Mouse (Mus musculus) myocyte (in vitro differentiated cells): ENCODE results near the gene Vmn1r95. TPM values are rescaled to one million over a fixed set of nuclear protein-coding genes. Genes with fewer than 3 reads are reported as not detected.
"Not testable (repeated sequence)": the region's sequence is repeated elsewhere in the genome, so short reads cannot be mapped to it uniquely, and the experiment has no call there.

ENCODE experiments used
- H3K27me3 ChIP-seq: one replicate; pipeline ENCODE4 v1.6.1; 2011; ENCODE audit not compliant: control insufficient read depth, insufficient read depth, insufficient read length
- H3K36me3 ChIP-seq: one replicate; pipeline ENCODE4 v1.6.1; 2011; ENCODE audit not compliant: control insufficient read depth, insufficient read depth
- H3K4me2 ChIP-seq: one replicate; pipeline ENCODE4 v1.6.1; 2011; ENCODE audit warnings: low read depth, control low read depth
- H3K4me3 ChIP-seq: one replicate; pipeline ENCODE4 v1.5.1; 2011; ENCODE audit warnings: mild to moderate bottlenecking, control low read depth, moderate library complexity
- H3K79me2 ChIP-seq: one replicate; pipeline ENCODE4 v1.6.1; 2011; ENCODE audit not compliant: control insufficient read depth, insufficient read depth
- H3ac ChIP-seq: one replicate; pipeline ENCODE4 v1.6.1; 2011; ENCODE audit not compliant: control insufficient read depth, insufficient read length
- polyA plus RNA-seq: library from polyadenylated mRNA; unstranded; fragments of >200 nt; fragmentation: generic; extraction: Trizol; gene quantifications from one replicate; pipeline ENCODE4 v1.2.1, GENCODE M21; 2012; ENCODE audit warnings: missing spikeins

The Vmn1r95 gene
- polyA plus RNA-seq: not detected

DNA sequence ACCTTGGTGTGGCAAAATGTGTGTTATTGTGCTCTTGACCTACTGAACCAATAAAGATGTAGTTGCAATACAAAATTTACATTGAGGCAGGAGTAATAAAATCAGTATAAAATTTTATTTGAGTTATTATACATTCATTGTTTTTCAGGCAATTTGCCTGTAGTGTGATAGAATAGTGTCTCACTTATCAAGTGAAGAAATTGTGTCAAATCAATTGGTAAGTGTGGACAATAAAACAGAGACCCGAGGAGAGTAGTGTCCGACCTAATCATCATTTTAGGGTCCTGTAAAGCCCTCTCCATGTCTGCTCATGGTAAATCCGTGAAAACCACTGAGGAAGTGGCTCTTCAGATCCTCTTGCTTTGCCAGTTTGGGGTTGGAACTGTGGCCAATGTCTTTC, at the start of gene Vmn1r95:
TSS of gene Vmn1r95 (plus strand) at position 301 of the 400 bp plus-strand sequence.
- not testable (repeated sequence) for H3K4me3 ChIP-seq, H3K4me2 ChIP-seq, H3K27me3 ChIP-seq, H3K36me3 ChIP-seq, H3ac ChIP-seq, H3K79me2 ChIP-seq

DNA sequence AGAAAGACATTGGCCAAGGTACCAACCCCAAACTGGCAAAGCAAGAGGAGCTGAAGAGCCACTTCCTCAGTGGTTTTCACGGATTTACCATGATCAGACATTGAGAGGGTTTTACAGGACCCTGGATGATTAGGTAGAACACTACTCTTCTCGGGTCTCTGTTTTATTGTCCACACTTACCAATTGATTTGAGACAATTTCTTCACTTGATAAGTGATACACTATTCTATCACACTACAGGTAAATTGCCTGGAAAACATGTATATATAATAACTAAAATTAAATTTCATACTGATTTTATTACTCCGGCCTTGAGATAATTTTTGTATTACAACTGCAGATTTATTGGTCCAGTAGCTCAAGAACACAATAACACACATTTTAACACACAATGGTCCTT, 25.2 kb upstream of the Vmn1r95 start, which contains the start of gene Vmn1r94:
TSS of gene Vmn1r94 (minus strand) at position 101 of the 400 bp plus-strand sequence.
- not testable (repeated sequence) for H3K4me2 ChIP-seq, H3K4me3 ChIP-seq, H3K27me3 ChIP-seq, H3ac ChIP-seq, H3K36me3 ChIP-seq, H3K79me2 ChIP-seq

DNA sequence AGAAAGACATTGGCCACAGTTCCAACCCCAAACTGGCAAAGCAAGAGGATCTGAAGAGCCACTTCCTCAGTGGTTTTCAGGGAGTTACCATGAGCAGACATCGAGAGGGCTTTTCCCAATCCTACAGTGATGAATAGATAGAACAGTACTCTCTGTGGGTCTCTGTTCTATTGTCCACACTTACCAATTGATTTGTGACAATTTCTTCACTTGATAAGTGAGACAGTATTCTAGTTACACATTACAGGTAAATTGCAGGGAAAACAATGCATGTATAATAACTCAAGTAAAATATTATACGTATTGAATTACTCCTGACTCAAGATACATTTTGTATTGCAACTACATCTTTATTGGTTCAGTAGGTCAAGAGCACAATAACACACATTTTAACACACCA, 12.0 kb downstream of the Vmn1r95 start, which contains the start of gene Gm6164:
TSS of gene Gm6164 (minus strand) at position 101 of the 400 bp plus-strand sequence.
- H3ac ChIP-seq, H3K4me2 ChIP-seq, H3K27me3 ChIP-seq, H3K36me3 ChIP-seq, H3K79me2 ChIP-seq, H3K4me3 ChIP-seq: not testable (repeated sequence)

DNA sequence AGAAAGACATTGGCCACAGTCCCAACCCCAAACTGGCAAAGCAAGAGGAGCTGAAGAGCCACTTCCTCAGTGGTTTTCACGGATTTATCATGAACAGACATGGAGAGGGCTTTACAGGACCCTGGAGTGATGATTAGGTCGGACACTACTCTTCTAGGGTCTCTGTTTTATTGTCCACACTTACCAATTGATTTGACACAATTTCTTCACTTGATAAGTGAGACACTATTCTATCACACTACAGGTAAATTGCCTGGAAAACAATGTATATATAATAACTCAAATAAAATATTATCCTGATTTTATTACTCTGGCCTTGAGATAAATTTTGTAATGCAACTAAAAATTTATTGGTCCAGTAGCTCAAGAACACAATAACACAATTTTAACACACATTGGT, 40.2 kb downstream of the Vmn1r95 start, which contains the start of gene Gm4498:
TSS of gene Gm4498 (minus strand) at position 101 of the 400 bp plus-strand sequence.
- not testable (repeated sequence) for H3K4me3 ChIP-seq, H3K79me2 ChIP-seq, H3K27me3 ChIP-seq, H3ac ChIP-seq, H3K36me3 ChIP-seq, H3K4me2 ChIP-seq

Other genes starting within 250 kb of the Vmn1r95 start
- gene Igsf23, start 243.0 kb upstream of the Vmn1r95 start, polyA plus RNA-seq: 0.11 TPM
- not detected for gene Ceacam20, start 228.3 kb upstream of the Vmn1r95 start, polyA plus RNA-seq
- not detected for gene Nlrp9b, start 202.2 kb upstream of the Vmn1r95 start, polyA plus RNA-seq
- gene Vmn1r91, start 94.0 kb upstream of the Vmn1r95 start, polyA plus RNA-seq: not detected
- gene Gm16442, start 71.1 kb upstream of the Vmn1r95 start, polyA plus RNA-seq: not detected
- gene Vmn1r93, start 54.6 kb upstream of the Vmn1r95 start, polyA plus RNA-seq: not detected
- gene Vmn1r94, start 25.3 kb upstream of the Vmn1r95 start, polyA plus RNA-seq: not detected
- not detected for gene Gm6164, start 11.9 kb downstream of the Vmn1r95 start, polyA plus RNA-seq
- gene Gm4498, start 40.1 kb downstream of the Vmn1r95 start, polyA plus RNA-seq: not detected
- not detected for gene Gm5890, start 69.1 kb downstream of the Vmn1r95 start, polyA plus RNA-seq
- gene Gm4133, start 140.4 kb downstream of the Vmn1r95 start, polyA plus RNA-seq: not detected
- gene Gm5728, start 181.7 kb downstream of the Vmn1r95 start, polyA plus RNA-seq: not detected
- gene Vmn1r100, start 224.2 kb downstream of the Vmn1r95 start, polyA plus RNA-seq: not detected
- gene Vmn1r101, start 248.9 kb downstream of the Vmn1r95 start, polyA plus RNA-seq: not detected